Mouse (Mus musculus): ENCODE measurements at regions not wholly inside any gene's neighbourhood (a gene's known extent, or its start where the extent isn't known, plus 50 kb on each side); places are given as distances from the start of the nearest gene placed in this dataset.

DNA sequence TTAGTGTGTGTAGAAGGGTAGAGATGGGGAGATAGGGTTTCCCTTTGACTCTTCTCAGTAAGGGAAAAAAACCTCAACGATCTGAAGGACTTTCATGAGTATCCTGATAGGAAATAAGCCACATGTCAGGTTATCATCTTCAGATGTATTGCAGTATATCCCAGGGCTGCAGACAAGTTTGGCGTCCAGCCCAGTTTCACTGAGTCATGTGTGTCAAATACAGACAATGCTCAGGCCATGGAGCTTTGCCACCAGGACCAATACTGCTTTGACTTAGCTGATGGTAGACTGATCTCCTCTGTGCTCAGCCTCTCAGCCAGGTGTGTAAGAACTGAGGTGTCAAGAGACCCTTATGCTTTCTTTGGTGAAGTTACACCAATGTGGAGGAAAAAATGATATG is 62.9 kb downstream of the Cst10 start:
- TF ChIP-seq CTCF (conservative IDR thresholded peaks at IDR 0.05; ENCODE audit: insufficient read depth, insufficient read length, low read depth, low read length) (no peak), POLR2A (IDR thresholded peaks at IDR 0.05; ENCODE audit: low read depth, low read length) (no peak)

Data from kidney, adult 2 months (tissue).